Mouse (Mus musculus) thymus, adult 2 months (tissue): ENCODE results near the gene Hpcal4. TPM values are rescaled to one million over a fixed set of nuclear protein-coding genes. Genes with fewer than 3 reads are reported as not detected.
"Not testable (repeated sequence)": the region's sequence is repeated elsewhere in the genome, so short reads cannot be mapped to it uniquely, and the experiment has no call there.

Experiments
- DNase-seq: peaks from one replicate; pipeline ENCODE4 v3.0.0; 2021
- H3K27ac ChIP-seq: fragments of 200-500 bp; 2 replicates; pipeline ENCODE4 v1.5.1; 2012; ENCODE audit warnings: low read length, control low read depth; ENCODE audit not compliant: control insufficient read depth, insufficient read depth
- H3K27me3 ChIP-seq: fragments of 200-500 bp; 2 replicates; pipeline ENCODE4 v1.6.1; 2012; ENCODE audit warnings: mild to moderate bottlenecking, low read length, moderate library complexity, mixed read lengths; ENCODE audit not compliant: control insufficient read depth, insufficient read depth
- H3K36me3 ChIP-seq: fragments of 200-500 bp; 2 replicates; pipeline ENCODE4 v1.6.1; 2012; ENCODE audit warnings: mild to moderate bottlenecking, low read length, moderate library complexity; ENCODE audit not compliant: control insufficient read depth, insufficient read depth
- H3K4me1 ChIP-seq: fragments of 200-500 bp; replicated peaks from 2 replicates; pipeline ENCODE4 v1.6.1; 2012; ENCODE audit warnings: low read length; ENCODE audit not compliant: control insufficient read depth, insufficient read depth
- H3K4me3 ChIP-seq: fragments of 200-500 bp; 2 replicates; pipeline ENCODE4 v1.5.1; 2012; ENCODE audit warnings: mild to moderate bottlenecking, low read length, control low read depth, moderate library complexity; ENCODE audit not compliant: control insufficient read depth, insufficient read depth
- CTCF ChIP-seq: fragments of 200-500 bp; IDR thresholded peaks from 2 replicates; pipeline ENCODE4 v1.5.1; 2012; ENCODE audit warnings: mild to moderate bottlenecking, control low read depth, low read length, moderate library complexity, borderline replicate concordance; ENCODE audit not compliant: control insufficient read depth, poor library complexity, insufficient read depth; ENCODE audit errors: extremely low read depth
- POLR2A ChIP-seq: fragments of 200-500 bp; IDR thresholded peaks from 2 replicates; pipeline ENCODE4 v1.6.1; 2012; ENCODE audit warnings: mild to moderate bottlenecking, low read length, control low read depth, moderate library complexity; ENCODE audit not compliant: control insufficient read depth, poor library complexity, insufficient read depth; ENCODE audit errors: extremely low read depth
- WGBS: fragments of 180-500 bp; shearing (Covaris S2); methylation state at CpG from one replicate; pipeline ENCODE4 v1.1.7; 2018; 5-methylcytosine and 5-hydroxymethylcytosine counted together
- polyA plus RNA-seq: library from polyadenylated mRNA; depleted of rRNA; stranded (reverse); fragments of >200 nt; gene quantifications from 2 replicates; pipeline ENCODE4 v1.2.3, GENCODE M21; 2012

Gene Hpcal4
- polyA plus RNA-seq, 1 experiment = 0.30 TPM

GRCm38 (mm10) chr4:123155004-123155403 lies 28.0 kb upstream of the Hpcal4 start:
- WGBS = 32% methylated on average over 4 of the region's 4 CpGs
- H3K36me3 ChIP-seq = no peaks in the 10 kb centered on the region
- no peaks in the 10 kb centered on the region for H3K4me1 ChIP-seq
- H3K27ac ChIP-seq = no peak overlapping the region
- no peak overlapping the region for H3K4me3 ChIP-seq
- TF ChIP-seq POLR2A (no peak), CTCF (no peak)
- peak; percentile 12 for DNase-seq
- H3K27me3 ChIP-seq = no peaks in the 10 kb centered on the region

GRCm38 (mm10) chr4:123155427-123155826 lies 27.6 kb upstream of the Hpcal4 start:
- H3K27me3 ChIP-seq = no peaks in the 10 kb centered on the region
- H3K36me3 ChIP-seq = no peaks in the 10 kb centered on the region
- no peak for DNase-seq
- H3K4me1 ChIP-seq = no peaks in the 10 kb centered on the region
- H3K4me3 ChIP-seq = no peak overlapping the region
- whole genome bisulfite sequencing = 64% methylated on average over 2 of the region's 2 CpGs
- H3K27ac ChIP-seq = no peak overlapping the region
- TF ChIP-seq POLR2A (no peak), CTCF (no peak)

DNA sequence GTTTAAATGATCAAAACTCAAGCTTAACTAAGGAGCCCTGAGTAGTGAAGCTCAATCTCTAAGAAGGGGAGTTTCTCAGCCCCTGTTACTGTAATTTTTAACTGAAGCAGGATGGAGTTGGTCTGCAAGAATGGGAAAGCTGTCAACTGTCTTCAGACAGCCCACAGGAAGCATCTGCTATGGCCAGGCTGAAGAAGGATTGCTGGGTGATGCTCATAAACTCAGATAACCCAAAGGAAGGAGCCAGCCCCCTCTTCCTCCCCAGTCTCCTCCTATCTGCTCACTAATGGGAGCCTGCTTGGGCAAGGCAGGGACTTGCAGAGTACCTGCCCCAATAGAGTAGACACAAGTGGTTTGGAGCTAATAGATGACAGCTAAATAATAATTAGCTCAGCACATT lies 27.2 kb upstream of the Hpcal4 start:
- H3K27me3 ChIP-seq = no peaks in the 10 kb centered on the region
- H3K4me3 ChIP-seq = no peak overlapping the region
- H3K4me1 ChIP-seq = no peaks in the 10 kb centered on the region
- DNase-seq = no peak
- no peaks in the 10 kb centered on the region for H3K36me3 ChIP-seq
- TF ChIP-seq POLR2A (no peak), CTCF (no peak)
- H3K27ac ChIP-seq = no peak overlapping the region

GRCm38 (mm10) chr4:123160571-123160970 lies 22.5 kb upstream of the Hpcal4 start:
- TF ChIP-seq CTCF (no peak), POLR2A (no peak)
- Histone ChIP-seq H3K36me3 (no peaks in the 10 kb centered on the region), H3K27me3 (no peaks in the 10 kb centered on the region), H3K4me1 (no peaks in the 10 kb centered on the region), H3K4me3 (no peak overlapping the region), H3K27ac (no peak overlapping the region)
- WGBS = 85% methylated on average over 6 of the region's 6 CpGs
- DNase-seq = no peak

DNA sequence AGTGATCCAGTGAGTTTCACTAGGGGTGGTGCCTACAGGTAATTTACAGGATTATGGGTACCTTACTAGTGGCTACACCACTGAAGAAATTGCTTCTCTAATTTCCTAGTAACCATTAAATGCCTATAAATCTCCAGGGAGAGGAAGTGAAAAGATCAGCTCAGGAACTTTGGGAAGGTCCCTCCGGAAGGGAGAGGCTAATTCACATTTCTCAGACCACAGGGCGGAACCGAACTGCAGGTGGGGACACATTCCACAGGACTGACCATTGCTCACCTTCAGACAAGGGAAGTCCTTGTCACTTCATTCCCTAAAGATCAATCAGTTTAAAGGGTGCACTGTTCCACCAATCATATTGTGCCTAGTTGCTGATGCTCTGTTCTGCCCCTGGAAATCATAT lies 21.8 kb upstream of the Hpcal4 start:
- not testable (repeated sequence) for H3K4me3 ChIP-seq, H3K4me1 ChIP-seq, H3K27me3 ChIP-seq, H3K36me3 ChIP-seq, DNase-seq, H3K27ac ChIP-seq
- 92% methylated on average over 3 of the region's 3 CpGs for WGBS

GRCm38 (mm10) chr4:123162305-123162917 lies 20.6 kb upstream of the Hpcal4 start:
- 15% methylated on average over 15 of the region's 15 CpGs for WGBS
- DNase-seq = no peak

DNA sequence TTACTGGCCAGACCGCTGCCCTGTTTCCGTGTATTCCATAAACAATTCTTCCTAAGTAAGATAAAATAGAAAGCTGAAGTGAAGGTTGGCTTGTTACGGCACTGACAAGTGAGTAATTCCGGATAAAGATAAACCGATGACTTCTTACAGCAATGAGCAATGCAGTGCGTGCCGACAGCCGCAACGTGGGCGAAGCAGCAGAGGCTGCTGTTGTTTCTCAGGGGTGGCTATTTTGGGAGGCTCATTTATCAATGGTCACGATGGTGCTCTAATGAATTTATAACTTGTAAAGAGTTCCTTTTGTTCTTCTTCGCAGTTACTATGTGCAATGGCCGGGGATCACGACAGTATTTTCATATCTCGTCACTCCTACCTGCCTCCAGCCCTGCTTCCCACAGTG lies 18.9 kb upstream of the Hpcal4 start:
- Histone ChIP-seq H3K27ac (no peak overlapping the region), H3K4me3 (no peak overlapping the region), H3K27me3 (no peaks in the 10 kb centered on the region), H3K4me1 (no peaks in the 10 kb centered on the region), H3K36me3 (no peaks in the 10 kb centered on the region)
- TF ChIP-seq CTCF = no peak
- TF ChIP-seq POLR2A = no peak
- WGBS = 95% methylated on average over 15 of the region's 15 CpGs
- no peak for DNase-seq

More at GRCm38 (mm10) chr4:123162305-123162917, 20.6 kb upstream of the Hpcal4 start:
- no peaks in the 10 kb centered on the region for H3K4me1 ChIP-seq
- H3K36me3 ChIP-seq = no peaks in the 10 kb centered on the region
- TF ChIP-seq POLR2A (no peak), CTCF (no peak)
- H3K4me3 ChIP-seq = no peak overlapping the region
- H3K27me3 ChIP-seq = no peaks in the 10 kb centered on the region
- H3K27ac ChIP-seq = no peak overlapping the region
